Mouse (Mus musculus) adrenal gland, postnatal 4 days (tissue): ENCODE measurements around the gene Slc32a1. TPM values are rescaled to one million over a fixed set of nuclear protein-coding genes. Genes with fewer than 3 reads are reported as not detected.

Experiments used
- DNase-seq, 2 experiments: peaks; one replicate each; pipeline ENCODE4 v3.0.0; 2021 to 2022; ENCODE audit warnings: low spot score in 2 of 2, mixed read lengths in 2 of 2
- total RNA-seq, 2 experiments: library from RNA; stranded (reverse); gene quantifications; 2 replicates each; pipeline ENCODE4 v1.2.3; 2021

Gene Slc32a1
- total RNA-seq, 2 experiments from 2014 or later, result 0.54 TPM; not detected in 1

GRCm38 (mm10) chr2:158611726-158612670 is 1.4 kb downstream of the Slc32a1 start:
- no peak for DNase-seq

- DNase-seq, result no peak
These were observed 2.2 kb downstream of the Slc32a1 start for GRCm38 (mm10) chr2:158612671-158613250.

GRCm38 (mm10) chr2:158613541-158614417 is 3.2 kb downstream of the Slc32a1 start:
- DNase-seq, result peak; percentile 13 to 26

GRCm38 (mm10) chr2:158614418-158614955 is 3.9 kb downstream of the Slc32a1 start:
- no peak for DNase-seq

- DNase-seq, result no peak
These were observed 4.7 kb downstream of the Slc32a1 start for GRCm38 (mm10) chr2:158615161-158615680.

GRCm38 (mm10) chr2:158615702-158616101 is 5.1 kb downstream of the Slc32a1 start:
- no peak for DNase-seq

- no peak for DNase-seq
These were observed 5.7 kb downstream of the Slc32a1 start for GRCm38 (mm10) chr2:158616296-158616695.

- no peak for DNase-seq
These were observed 6.2 kb downstream of the Slc32a1 start for GRCm38 (mm10) chr2:158616790-158617189.

GRCm38 (mm10) chr2:158624718-158625222 is 14.2 kb downstream of the Slc32a1 start, which contains the start of gene Actr5:
Gene Actr5 (plus strand): TSS chr2:158624888.
- DNase-seq, result peak; percentile 60 to 84

GRCm38 (mm10) chr2:158625231-158625630 is 14.7 kb downstream of the Slc32a1 start:
- DNase-seq, result no peak

GRCm38 (mm10) chr2:158625697-158626096 is 15.1 kb downstream of the Slc32a1 start:
- DNase-seq, result no peak

- DNase-seq, result no peak
These were observed 18.3 kb downstream of the Slc32a1 start for GRCm38 (mm10) chr2:158628858-158629257.

GRCm38 (mm10) chr2:158629414-158629813 is 18.8 kb downstream of the Slc32a1 start:
- DNase-seq, result no peak

- no peak for DNase-seq
These were observed 21.3 kb downstream of the Slc32a1 start for GRCm38 (mm10) chr2:158631873-158632272.

GRCm38 (mm10) chr2:158641869-158642268 is 31.3 kb downstream of the Slc32a1 start:
- DNase-seq, result peak in 1 of 2 experiments; percentile 38

GRCm38 (mm10) chr2:158642587-158642986 is 32.0 kb downstream of the Slc32a1 start:
- no peak for DNase-seq

- no peak for DNase-seq
These were observed 33.2 kb downstream of the Slc32a1 start for GRCm38 (mm10) chr2:158643791-158644190.

GRCm38 (mm10) chr2:158651159-158651908 is 40.8 kb downstream of the Slc32a1 start:
- no peak for DNase-seq

- peak in 1 of 2 experiments; percentile 45 for DNase-seq
These were observed 42.4 kb downstream of the Slc32a1 start for GRCm38 (mm10) chr2:158652985-158653384.

- no peak for DNase-seq
These were observed 44.1 kb downstream of the Slc32a1 start for GRCm38 (mm10) chr2:158654717-158655116.
